Mouse (Mus musculus) E14TG2a.4 (cell line): ENCODE measurements around the gene Amdhd2.

Experiments
- CTCF ChIP-seq: conservative IDR thresholded peaks from 2 replicates; pipeline ENCODE4 v1.5.1; 2014; ENCODE audit warnings: low read length
- POU5F1 ChIP-seq: IDR thresholded peaks from 2 replicates; pipeline ENCODE4 v1.6.1; 2014; ENCODE audit warnings: low read length, borderline replicate concordance

DNA sequence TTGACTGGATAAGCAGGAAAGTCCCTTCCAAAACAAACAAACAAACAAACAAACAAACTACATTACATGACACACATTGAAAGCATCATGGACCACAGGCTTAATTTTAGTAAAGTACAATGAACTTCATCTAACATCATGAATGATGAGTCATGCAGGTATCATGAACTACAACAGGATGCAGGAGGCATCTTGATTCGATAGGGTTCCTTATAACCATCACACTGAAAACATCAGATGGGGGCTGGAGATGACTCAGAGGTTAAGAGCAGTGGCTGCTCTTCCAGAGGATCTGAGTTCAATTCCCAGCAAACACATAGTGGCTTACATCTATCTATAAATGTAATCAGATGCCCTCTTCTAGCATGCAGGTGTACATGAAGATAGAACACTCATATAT, 36.0 kb downstream of the Amdhd2 start:
- TF ChIP-seq CTCF = no peak
- no peak for TF ChIP-seq POU5F1
